Mouse (Mus musculus) thymus, adult 2 months (tissue): Measurements from ENCODE around the gene Dcaf11.

Source experiments
- CTCF ChIP-seq: fragments of 200-500 bp; IDR thresholded peaks from 2 replicates; pipeline ENCODE4 v1.5.1; 2012; ENCODE audit warnings: mild to moderate bottlenecking, control low read depth, low read length, moderate library complexity, borderline replicate concordance; ENCODE audit not compliant: control insufficient read depth, poor library complexity, insufficient read depth; ENCODE audit errors: extremely low read depth
- POLR2A ChIP-seq: fragments of 200-500 bp; IDR thresholded peaks from 2 replicates; pipeline ENCODE4 v1.6.1; 2012; ENCODE audit warnings: mild to moderate bottlenecking, low read length, control low read depth, moderate library complexity; ENCODE audit not compliant: control insufficient read depth, poor library complexity, insufficient read depth; ENCODE audit errors: extremely low read depth

- no peak for TF ChIP-seq CTCF
- TF ChIP-seq POLR2A: no peak
These were observed 25.8 kb downstream of the Dcaf11 start for GRCm38 (mm10) chr14:55585566-55585960.
